Mouse (Mus musculus): ENCODE data around the gene Tdpoz3.
"Not testable (repeated sequence)": the region's sequence is repeated elsewhere in the genome, so short reads cannot be mapped to it uniquely, and the experiment has no call there.

Gene Tdpoz3

DNA sequence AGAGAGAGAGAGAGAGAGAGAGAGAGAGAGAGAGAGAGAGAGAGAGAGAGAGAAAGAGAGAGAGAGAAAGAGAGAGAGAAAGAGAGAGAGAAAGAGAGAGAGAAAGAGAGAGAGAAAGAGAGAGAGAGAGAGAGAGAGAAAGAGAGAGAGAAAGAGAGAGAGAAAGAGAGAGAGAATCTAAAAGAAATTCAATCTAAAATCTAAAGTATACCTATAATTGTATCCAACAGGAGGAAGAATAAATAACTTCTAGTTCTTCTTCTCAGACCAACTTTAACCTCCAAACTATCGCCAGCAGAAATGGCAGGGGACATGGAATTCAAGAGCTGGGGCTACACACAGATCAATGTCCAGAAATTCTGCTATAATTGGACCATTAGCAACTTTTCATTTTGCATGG, at the start of gene Tdpoz3:
Gene Tdpoz3 (plus strand): TSS at position 301 of the 400 bp plus-strand sequence.
- not testable (repeated sequence) for DNase-seq

DNA sequence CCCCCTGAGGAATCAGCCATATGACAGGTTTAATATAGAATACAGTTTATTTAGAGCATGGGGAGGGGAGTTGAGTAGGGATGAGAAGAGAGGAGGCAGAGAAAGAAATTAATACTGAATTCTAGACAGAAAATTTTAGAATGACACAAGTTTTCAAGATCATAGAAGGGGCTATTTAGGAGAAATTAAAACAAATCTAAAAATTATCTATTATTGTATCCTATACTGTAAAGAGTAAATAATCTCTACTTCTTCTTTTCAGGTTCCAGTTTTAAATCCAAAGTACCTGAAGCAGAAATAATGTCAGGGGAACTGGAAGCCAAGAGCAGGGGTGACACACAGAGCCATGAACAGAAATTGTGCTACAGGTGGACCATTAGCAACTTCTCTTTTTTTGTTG, 29.7 kb upstream of the Tdpoz3 start, which contains the start of gene Tdpoz4:
Gene Tdpoz4 (plus strand): TSS at position 301 of the 400 bp plus-strand sequence.
- DNase-seq, result not testable (repeated sequence)

DNA sequence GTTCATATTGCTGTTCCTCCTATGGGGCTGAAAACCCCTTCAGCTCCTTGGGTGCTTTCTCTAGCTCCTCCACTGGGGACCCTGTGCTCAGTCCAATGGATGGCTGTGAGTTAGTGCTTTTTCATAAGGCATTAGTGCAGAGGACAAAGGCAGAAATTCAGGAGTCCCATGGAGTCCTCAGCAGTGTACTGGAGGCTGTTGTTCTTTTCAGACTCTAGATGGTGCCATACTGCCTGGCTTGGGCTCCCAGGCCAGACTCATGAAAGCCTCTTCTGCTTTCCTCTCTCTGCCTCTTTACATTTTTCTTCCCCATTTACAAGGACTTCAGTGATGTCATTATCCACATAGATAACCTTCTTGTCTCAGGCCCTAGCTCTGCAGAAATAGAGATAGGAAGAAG, 12.5 kb upstream of the Tdpoz3 start:
- not testable (repeated sequence) for DNase-seq

DNA sequence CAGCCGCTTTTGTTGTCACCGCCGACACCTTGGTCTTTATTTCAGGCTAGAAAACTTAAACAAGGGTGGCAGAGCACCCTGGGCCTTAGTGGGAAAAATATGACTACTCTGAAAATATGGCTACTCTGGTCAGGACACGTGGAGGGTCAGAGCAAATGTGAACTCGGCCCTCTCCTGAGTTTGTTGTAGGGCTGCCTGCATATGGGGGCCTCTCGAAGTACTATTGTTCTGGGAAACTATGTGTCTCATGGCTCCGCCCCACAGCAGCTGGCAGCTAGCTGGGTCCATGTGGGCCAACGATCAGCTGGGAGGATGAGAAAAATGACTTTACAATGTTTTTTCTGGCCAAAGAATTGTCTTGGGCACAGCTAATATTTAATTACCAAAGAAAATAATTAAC, 33.1 kb downstream of the Tdpoz3 start:
- DNase-seq, result not testable (repeated sequence)

DNA sequence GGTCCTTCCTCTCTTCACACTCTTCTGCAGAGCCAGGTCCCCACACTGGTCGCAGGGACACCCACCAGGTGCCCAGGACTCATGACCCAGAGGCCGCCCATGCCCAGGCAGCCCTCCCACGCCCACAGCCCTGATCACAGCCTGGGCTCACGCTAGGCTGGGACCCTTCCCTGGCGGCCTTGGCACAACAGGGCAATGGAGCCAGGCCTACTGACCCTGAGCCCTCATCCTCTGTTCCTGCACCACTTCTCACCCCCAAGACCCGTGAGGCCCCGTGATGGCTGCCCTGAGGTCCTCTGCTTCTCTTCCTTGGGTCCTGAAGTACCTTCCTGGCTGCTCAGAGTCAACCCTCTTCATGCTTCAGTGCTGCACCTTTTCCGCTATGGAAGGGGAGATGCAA, 44.8 kb downstream of the Tdpoz3 start:
- DNase-seq, result not testable (repeated sequence)

All from lung, adult 18-20 months (tissue).